Mouse (Mus musculus) hindbrain, embryonic 13.5 days (tissue): ENCODE data around the gene Slc27a3. TPM values are rescaled to one million over a fixed set of nuclear protein-coding genes. Genes with fewer than 3 reads are reported as not detected.

Experiments
- ATAC-seq: fragments of 200-750 bp; cut with Nextera tagmentation; 2 replicates; pipeline ENCODE4 v1.8.0; 2017; ENCODE audit warnings: moderate TSS enrichment; ENCODE audit not compliant: low FRiP score
- H3K27ac ChIP-seq: fragments of 300-500 bp; sonication (generic); 2 replicates; pipeline ENCODE4 v1.5.1; 2015; ENCODE audit warnings: inconsistent platforms, mild to moderate bottlenecking, moderate library complexity
- H3K27me3 ChIP-seq: fragments of 300-500 bp; sonication (generic); 2 replicates; pipeline ENCODE4 v1.6.1; 2015; ENCODE audit warnings: mild to moderate bottlenecking, inconsistent platforms
- H3K36me3 ChIP-seq: fragments of 300-500 bp; sonication (generic); 2 replicates; pipeline ENCODE4 v1.6.1; 2015; ENCODE audit warnings: mild to moderate bottlenecking, inconsistent platforms
- H3K4me1 ChIP-seq: fragments of 300-500 bp; sonication (generic); replicated peaks from 2 replicates; pipeline ENCODE4 v1.6.1; 2015; ENCODE audit warnings: inconsistent platforms
- H3K4me2 ChIP-seq: fragments of 300-500 bp; sonication (generic); 2 replicates; pipeline ENCODE4 v1.6.1; 2015; ENCODE audit warnings: inconsistent platforms, mild to moderate bottlenecking, moderate library complexity
- H3K4me3 ChIP-seq: fragments of 300-500 bp; sonication (generic); 2 replicates; pipeline ENCODE4 v1.5.1; 2015; ENCODE audit warnings: mild to moderate bottlenecking, inconsistent platforms
- H3K9ac ChIP-seq: fragments of 300-500 bp; sonication (generic); 2 replicates; pipeline ENCODE4 v1.6.1; 2015; ENCODE audit warnings: mild to moderate bottlenecking, inconsistent platforms
- H3K9me3 ChIP-seq: fragments of 300-500 bp; sonication (generic); 2 replicates; pipeline ENCODE4 v1.6.1; 2016; ENCODE audit warnings: inconsistent platforms
- WGBS: fragments of 180-500 bp; shearing (Covaris S2); methylation state at CpG from one replicate; pipeline ENCODE4 v1.1.7; 2015; 5-methylcytosine and 5-hydroxymethylcytosine counted together
- polyA plus RNA-seq: library from polyadenylated mRNA; unstranded; fragments of >200 nt; fragmentation: Nextera tagmentation; extraction: Ambion mirVana; gene quantifications from 2 replicates; pipeline ENCODE4 v1.2.1, GENCODE M21; 2015

The Slc27a3 gene
- 24.9 and 26.5 TPM in 2 replicates for polyA plus RNA-seq

- Histone ChIP-seq H3K9ac (peak within 1 kb of the TSS; percentile 94), H3K27ac (peak within 1 kb of the TSS; percentile 98), H3K4me1 (peaks cover 47% of the 10 kb centered on the region), H3K9me3 (no peaks in the 10 kb centered on the region), H3K36me3 (peaks cover 58% of the 10 kb centered on the region), H3K4me2 (peak within 1 kb of the TSS; percentile 94), H3K27me3 (no peaks in the 10 kb centered on the region), H3K4me3 (peak within 1 kb of the TSS; percentile 70)
- ATAC-seq: peak; percentile 78
- WGBS: 2% methylated on average over 51 of the region's 55 CpGs
Observed at GRCm38 (mm10) chr3:90389511-90390490, at the start of gene Slc27a3. TSS of gene Slc27a3 (minus strand) at chr3:90389938.

GRCm38 (mm10) chr3:90437131-90437530 is 47.4 kb upstream of the Slc27a3 start:
- H3K4me1 ChIP-seq: peaks cover 13% of the 10 kb centered on the region
- H3K4me3 ChIP-seq: no peak overlapping the region
- no peaks in the 10 kb centered on the region for H3K9me3 ChIP-seq
- H3K9ac ChIP-seq: no peak overlapping the region
- 78% methylated on average over 4 of the region's 4 CpGs for WGBS
- no peak overlapping the region for H3K4me2 ChIP-seq
- no peaks in the 10 kb centered on the region for H3K27me3 ChIP-seq
- no peaks in the 10 kb centered on the region for H3K36me3 ChIP-seq
- no peak for ATAC-seq
- H3K27ac ChIP-seq: no peak overlapping the region

- Histone ChIP-seq H3K9me3 (no peaks in the 10 kb centered on the region), H3K9ac (peak overlapping the region; percentile 56), H3K4me3 (peak overlapping the region; percentile 80), H3K4me1 (peaks cover 38% of the 10 kb centered on the region), H3K27ac (no peak overlapping the region), H3K4me2 (peak overlapping the region; percentile 55), H3K27me3 (no peaks in the 10 kb centered on the region), H3K36me3 (peaks cover 12% of the 10 kb centered on the region; the same call in 1 of the 2 replicates)
- no peak; the same call in 1 of the 2 replicates for ATAC-seq
- WGBS: 59% methylated on average over 11 of the region's 11 CpGs
Observed at GRCm38 (mm10) chr3:90434073-90434730, 44.5 kb upstream of the Slc27a3 start.

- under 1% methylated on average over 52 of the region's 52 CpGs for WGBS
- Histone ChIP-seq H3K4me1 (peaks cover 44% of the 10 kb centered on the region), H3K9ac (peak within 1 kb of the TSS; percentile 94), H3K27me3 (no peaks in the 10 kb centered on the region), H3K4me2 (peak within 1 kb of the TSS; percentile 92), H3K27ac (peak within 1 kb of the TSS; percentile 97), H3K36me3 (peaks cover 14% of the 10 kb centered on the region; the same call in 1 of the 2 replicates), H3K9me3 (no peaks in the 10 kb centered on the region), H3K4me3 (peak within 1 kb of the TSS; percentile 80)
- ATAC-seq: peak; percentile 99
Observed at GRCm38 (mm10) chr3:90433381-90434020, 43.8 kb upstream of the Slc27a3 start, which contains the start of gene Ints3. TSS of gene Ints3 (minus strand) at chr3:90433622.

- Histone ChIP-seq H3K27ac (peak overlapping the region; percentile 97), H3K4me2 (peak overlapping the region; percentile 92), H3K4me1 (peaks cover 50% of the 10 kb centered on the region), H3K36me3 (peaks cover 14% of the 10 kb centered on the region; the same call in 1 of the 2 replicates), H3K9ac (peak overlapping the region; percentile 94), H3K9me3 (no peaks in the 10 kb centered on the region), H3K4me3 (peak overlapping the region; percentile 80), H3K27me3 (no peaks in the 10 kb centered on the region)
- peak; percentile 47 for ATAC-seq
- WGBS: 1% methylated on average over 12 of the region's 12 CpGs
Observed at GRCm38 (mm10) chr3:90432811-90433219, 43.1 kb upstream of the Slc27a3 start.

DNA sequence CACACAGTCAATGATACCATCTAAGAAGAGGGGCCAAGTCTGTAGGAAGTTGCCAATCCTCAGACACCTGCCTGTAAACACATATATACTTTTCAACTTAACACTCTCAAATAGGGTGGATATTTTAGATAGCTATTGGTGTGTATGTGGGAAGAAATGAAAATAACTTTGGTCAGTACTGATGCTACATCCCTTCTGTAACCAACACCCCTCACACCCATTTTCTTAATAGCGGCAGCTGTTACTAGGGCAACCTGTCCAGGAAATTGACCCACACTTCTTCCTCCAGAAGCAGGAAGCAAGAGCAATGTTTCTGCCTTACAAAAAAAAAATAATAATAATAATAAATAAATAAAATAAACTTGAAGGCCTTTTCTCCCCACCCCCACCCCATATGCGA is 42.6 kb upstream of the Slc27a3 start:
- Histone ChIP-seq H3K4me3 (peak overlapping the region; percentile 80), H3K9me3 (no peaks in the 10 kb centered on the region), H3K9ac (peak overlapping the region; percentile 94), H3K4me2 (peak overlapping the region; percentile 92), H3K27ac (peak overlapping the region; percentile 97; the same call in 1 of the 2 replicates), H3K27me3 (no peaks in the 10 kb centered on the region), H3K4me1 (peaks cover 51% of the 10 kb centered on the region), H3K36me3 (peaks cover 14% of the 10 kb centered on the region; the same call in 1 of the 2 replicates)
- WGBS: 12% methylated on average over 2 of the region's 2 CpGs
- no peak for ATAC-seq

GRCm38 (mm10) chr3:90429576-90429975 is 39.8 kb upstream of the Slc27a3 start:
- H3K36me3 ChIP-seq: peaks cover 19% of the 10 kb centered on the region; the same call in 1 of the 2 replicates
- WGBS: 84% methylated on average over 3 of the region's 3 CpGs
- H3K27ac ChIP-seq: no peak overlapping the region
- no peaks in the 10 kb centered on the region for H3K9me3 ChIP-seq
- H3K4me3 ChIP-seq: no peak overlapping the region
- no peak overlapping the region for H3K4me2 ChIP-seq
- H3K9ac ChIP-seq: no peak overlapping the region
- H3K27me3 ChIP-seq: no peaks in the 10 kb centered on the region
- H3K4me1 ChIP-seq: peaks cover 51% of the 10 kb centered on the region
- no peak for ATAC-seq

GRCm38 (mm10) chr3:90428186-90428585 is 38.4 kb upstream of the Slc27a3 start:
- no peak for ATAC-seq
- Histone ChIP-seq H3K27ac (no peak overlapping the region; the same call in 1 of the 2 replicates), H3K9me3 (no peaks in the 10 kb centered on the region), H3K4me2 (no peak overlapping the region), H3K27me3 (no peaks in the 10 kb centered on the region), H3K9ac (no peak overlapping the region), H3K4me1 (peaks cover 44% of the 10 kb centered on the region), H3K36me3 (peaks cover 27% of the 10 kb centered on the region), H3K4me3 (no peak overlapping the region)
- WGBS: 84% methylated on average over 6 of the region's 6 CpGs

GRCm38 (mm10) chr3:90427574-90427973 is 37.8 kb upstream of the Slc27a3 start:
- ATAC-seq: no peak
- Histone ChIP-seq H3K4me1 (peaks cover 42% of the 10 kb centered on the region), H3K27ac (no peak overlapping the region), H3K36me3 (peaks cover 33% of the 10 kb centered on the region), H3K9me3 (no peaks in the 10 kb centered on the region), H3K4me3 (no peak overlapping the region), H3K27me3 (no peaks in the 10 kb centered on the region), H3K4me2 (no peak overlapping the region), H3K9ac (no peak overlapping the region)
- WGBS: 75% methylated on average over 1 of the region's 1 CpGs

- Histone ChIP-seq H3K27ac (no peak overlapping the region), H3K4me3 (no peak overlapping the region), H3K27me3 (no peaks in the 10 kb centered on the region), H3K4me1 (peaks cover 21% of the 10 kb centered on the region), H3K9me3 (no peaks in the 10 kb centered on the region), H3K36me3 (peaks cover 43% of the 10 kb centered on the region), H3K4me2 (no peak overlapping the region), H3K9ac (no peak overlapping the region)
- WGBS: 93% methylated on average over 2 of the region's 2 CpGs
- no peak for ATAC-seq
Observed at GRCm38 (mm10) chr3:90425499-90425898, 35.8 kb upstream of the Slc27a3 start.

DNA sequence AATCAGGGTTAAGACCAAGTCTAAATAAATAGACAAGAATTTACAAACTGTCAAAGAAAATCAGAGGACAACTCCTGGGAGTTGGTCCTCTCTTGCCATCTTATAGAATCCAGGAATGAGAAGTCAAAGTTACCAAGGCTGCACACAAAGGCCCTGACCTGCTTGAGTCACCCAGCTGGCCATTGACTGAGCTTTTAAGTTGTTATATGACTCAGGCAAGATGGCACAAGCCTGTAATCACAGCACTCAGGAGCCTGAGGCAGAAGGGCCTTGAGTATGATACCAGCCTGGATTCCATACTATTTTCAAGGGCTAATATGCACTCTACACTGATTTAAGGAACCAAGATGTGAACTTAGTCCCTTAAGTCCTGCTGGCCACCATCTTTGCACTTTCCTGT is 33.8 kb upstream of the Slc27a3 start:
- no peak overlapping the region for H3K4me2 ChIP-seq
- H3K27ac ChIP-seq: no peak overlapping the region
- peaks cover 8% of the 10 kb centered on the region for H3K4me1 ChIP-seq
- no peak for ATAC-seq
- H3K36me3 ChIP-seq: peaks cover 51% of the 10 kb centered on the region
- no peak overlapping the region for H3K9ac ChIP-seq
- no peaks in the 10 kb centered on the region for H3K9me3 ChIP-seq
- H3K27me3 ChIP-seq: no peaks in the 10 kb centered on the region
- no peak overlapping the region for H3K4me3 ChIP-seq

GRCm38 (mm10) chr3:90420696-90421095 is 31.0 kb upstream of the Slc27a3 start:
- Histone ChIP-seq H3K4me2 (no peak overlapping the region), H3K27me3 (no peaks in the 10 kb centered on the region), H3K9ac (no peak overlapping the region), H3K36me3 (peaks cover 74% of the 10 kb centered on the region), H3K4me1 (no peaks in the 10 kb centered on the region), H3K27ac (no peak overlapping the region), H3K4me3 (no peak overlapping the region), H3K9me3 (no peaks in the 10 kb centered on the region)
- ATAC-seq: no peak
- 93% methylated on average over 6 of the region's 6 CpGs for WGBS
